Mouse (Mus musculus): ENCODE data around the gene Sirt3. TPM values are rescaled to one million over a fixed set of nuclear protein-coding genes. Genes with fewer than 3 reads are reported as not detected.

The Sirt3 gene
- polyA plus RNA-seq, 1 experiment from 2014 or later: 23.6 TPM

DNA sequence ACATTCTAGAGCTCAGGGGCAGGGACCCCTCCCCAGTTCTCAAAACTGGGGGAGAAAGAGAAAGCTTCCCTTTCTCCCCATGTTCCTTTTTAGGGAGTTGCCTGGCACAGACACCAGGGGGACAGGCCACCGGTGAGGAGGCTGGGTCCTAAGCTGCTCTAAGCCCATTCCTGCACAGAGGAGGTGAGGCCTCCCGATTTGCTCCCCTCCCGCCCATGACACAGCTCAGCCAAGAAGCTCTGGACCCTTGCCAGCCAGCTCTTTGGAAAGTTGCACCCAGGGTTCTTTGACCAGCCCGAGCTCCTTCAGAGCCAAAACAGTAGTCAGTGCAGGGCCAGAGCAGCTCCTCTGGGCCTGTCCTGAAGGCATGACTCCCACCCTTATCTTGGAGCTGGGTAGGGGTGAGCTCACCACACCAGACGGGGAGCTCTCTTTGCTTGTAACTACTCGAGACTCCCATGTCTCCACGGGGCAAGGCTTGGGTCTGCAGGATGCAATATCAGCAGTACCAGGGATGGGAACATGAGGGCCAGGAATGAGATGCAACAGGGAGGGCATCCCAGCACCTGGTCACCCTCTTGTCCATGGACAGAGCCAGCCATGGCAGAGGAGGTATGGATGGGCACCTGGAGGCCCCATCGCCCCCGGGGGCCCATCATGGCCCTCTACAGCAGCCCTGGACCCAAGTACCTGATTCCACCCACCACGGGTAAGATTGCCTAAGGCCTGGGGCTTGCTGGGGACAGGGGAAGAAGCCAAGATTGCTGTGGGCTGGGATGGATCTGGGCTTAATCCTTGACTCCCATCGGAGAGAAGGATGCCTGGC is 34.1 kb downstream of the Sirt3 start, which contains the start of gene Odf3:
Odf3 (plus strand) TSS at position 51 of the 826 bp plus-strand sequence.
- WGBS (ENCODE audit: insufficient replicate concordance): 53% methylated on average over 11 of the region's 11 CpGs

DNA sequence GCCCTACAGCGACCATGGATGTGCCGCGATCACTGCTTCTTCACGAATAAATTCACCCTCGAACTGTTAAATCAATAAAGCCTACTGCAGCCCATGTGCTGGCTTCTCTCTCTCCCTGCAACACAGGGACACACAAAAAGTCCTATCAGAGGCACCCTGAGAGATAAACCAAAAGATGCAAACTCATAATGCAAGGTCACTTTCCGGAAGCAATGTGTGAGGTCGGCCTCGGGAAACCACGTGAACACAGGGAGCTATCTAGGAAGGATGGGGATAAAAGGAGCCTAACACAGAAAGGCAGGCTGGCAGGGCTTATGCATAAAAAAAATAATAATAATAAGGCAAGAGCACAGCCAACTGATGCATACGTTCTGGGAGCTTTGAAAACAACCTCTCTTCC is 35.4 kb downstream of the Sirt3 start:
- Histone ChIP-seq H3K4me2 (ENCODE audit: low read depth, low read length) (no peak overlapping the region), H3K9ac (ENCODE audit: low read depth, low read length) (no peak overlapping the region), H3K36me3 (ENCODE audit: control insufficient read depth, insufficient read depth) (no peaks in the 10 kb centered on the region), H3K9me3 (replicated peaks; ENCODE audit: control insufficient read depth, low read length) (no peaks in the 10 kb centered on the region), H3K27ac (ENCODE audit: low read length) (no peak overlapping the region), H3K4me3 (ENCODE audit: low read depth, low read length) (no peak overlapping the region), H3K27me3 (ENCODE audit: control insufficient read depth, insufficient read depth, low read depth, low read length) (peaks cover 6% of the 10 kb centered on the region), H3K4me1 (ENCODE audit: control insufficient read depth, low read depth, low read length) (no peaks in the 10 kb centered on the region)
- WGBS (ENCODE audit: insufficient replicate concordance): 64% methylated on average over 10 of the region's 10 CpGs
- no peak for ATAC-seq (ENCODE audit: low read depth)

More for the DNA sequence above, 34.1 kb downstream of the Sirt3 start, which contains the start of gene Odf3:
- H3K27me3 ChIP-seq (ENCODE audit: control insufficient read depth, insufficient read depth, low read depth, low read length): peaks cover 5% of the 10 kb centered on the region
- H3K27ac ChIP-seq (ENCODE audit: low read length): no peak within 1 kb of the TSS
- peaks cover 7% of the 10 kb centered on the region; the same call in 1 of the 2 replicates for H3K36me3 ChIP-seq (ENCODE audit: control insufficient read depth, insufficient read depth)
- H3K9ac ChIP-seq (ENCODE audit: low read depth, low read length): no peak within 1 kb of the TSS; the same call in 1 of the 2 replicates
- ATAC-seq (ENCODE audit: low read depth): no peak
- H3K9me3 ChIP-seq (replicated peaks; ENCODE audit: control insufficient read depth, low read length): no peaks in the 10 kb centered on the region
- peaks cover 2% of the 10 kb centered on the region; the same call in 1 of the 2 replicates for H3K4me1 ChIP-seq (ENCODE audit: control insufficient read depth, low read depth, low read length)
- no peak within 1 kb of the TSS for H3K4me3 ChIP-seq (ENCODE audit: low read depth, low read length)
- no peak within 1 kb of the TSS for H3K4me2 ChIP-seq (ENCODE audit: low read depth, low read length)

DNA sequence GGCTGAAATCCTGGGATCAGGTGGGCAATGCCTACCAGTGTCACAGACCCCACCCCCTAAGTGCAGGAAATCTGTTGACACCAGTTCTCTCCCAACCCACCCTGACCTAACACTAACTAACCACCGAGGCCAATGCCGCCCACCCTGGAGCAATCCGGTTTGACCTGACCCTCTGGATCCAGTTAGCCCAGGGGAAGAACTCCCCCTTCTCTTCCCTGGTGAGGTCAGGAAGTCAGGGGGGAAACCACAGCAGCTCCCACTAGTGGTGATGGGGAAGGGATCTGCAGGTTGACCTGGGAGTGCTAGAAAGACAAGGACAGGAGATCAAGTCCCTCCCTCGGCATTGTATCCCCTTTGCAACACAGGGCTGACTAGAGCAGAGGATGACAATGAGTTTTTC is 36.4 kb downstream of the Sirt3 start:
- H3K36me3 ChIP-seq (ENCODE audit: control insufficient read depth, insufficient read depth): no peaks in the 10 kb centered on the region
- whole genome bisulfite sequencing (ENCODE audit: insufficient replicate concordance): 57% methylated on average over 4 of the region's 4 CpGs
- H3K9ac ChIP-seq (ENCODE audit: low read depth, low read length): no peak overlapping the region
- peaks cover 6% of the 10 kb centered on the region for H3K27me3 ChIP-seq (ENCODE audit: control insufficient read depth, insufficient read depth, low read depth, low read length)
- ATAC-seq (ENCODE audit: low read depth): no peak
- H3K4me3 ChIP-seq (ENCODE audit: low read depth, low read length): no peak overlapping the region
- H3K4me1 ChIP-seq (ENCODE audit: control insufficient read depth, low read depth, low read length): no peaks in the 10 kb centered on the region
- H3K27ac ChIP-seq (ENCODE audit: low read length): no peak overlapping the region
- H3K4me2 ChIP-seq (ENCODE audit: low read depth, low read length): no peak overlapping the region
- H3K9me3 ChIP-seq (replicated peaks; ENCODE audit: control insufficient read depth, low read length): no peaks in the 10 kb centered on the region

DNA sequence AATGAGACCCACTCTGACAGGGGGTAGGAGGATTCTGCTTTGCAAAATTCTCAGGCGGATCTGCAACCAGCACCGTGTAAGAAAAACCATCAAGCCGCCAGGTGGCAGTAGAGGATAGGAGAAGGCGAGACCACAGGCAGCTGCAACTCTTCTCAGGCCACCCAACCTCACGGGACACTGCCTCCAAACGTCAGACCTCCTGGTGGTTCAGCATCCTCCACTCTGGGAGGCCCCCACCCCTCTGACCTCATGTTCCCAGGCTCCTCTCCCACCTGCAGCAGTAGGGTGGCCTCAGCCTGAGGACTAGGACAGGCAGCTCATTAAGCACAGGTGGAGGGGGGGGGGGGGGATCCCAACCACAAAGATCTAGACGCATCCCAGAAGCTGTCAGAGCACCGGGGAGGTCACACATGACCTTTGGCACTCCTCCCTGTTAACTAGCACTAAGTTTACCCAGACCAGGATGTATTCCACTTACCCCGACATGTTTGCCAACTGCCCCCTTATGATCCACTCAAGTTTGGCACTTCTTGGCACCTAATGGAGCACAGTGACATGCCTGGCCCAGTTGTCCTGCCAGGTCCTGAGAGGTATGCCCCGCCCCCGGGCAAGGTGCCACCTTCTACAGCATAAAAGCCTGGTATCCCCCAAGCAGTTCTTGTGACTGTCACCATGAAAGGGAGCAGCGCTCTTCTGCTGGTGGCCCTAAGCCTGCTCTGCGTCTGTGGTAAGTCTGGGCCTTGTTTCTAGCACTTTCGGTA is 37.0 kb downstream of the Sirt3 start, which contains the start of gene Scgb1c1:
Scgb1c1 (plus strand) TSS at position 643 of the 761 bp plus-strand sequence.
- H3K27me3 ChIP-seq (ENCODE audit: control insufficient read depth, insufficient read depth, low read depth, low read length): peaks cover 6% of the 10 kb centered on the region
- H3K27ac ChIP-seq (ENCODE audit: low read length): no peak within 1 kb of the TSS
- H3K4me3 ChIP-seq (ENCODE audit: low read depth, low read length): no peak within 1 kb of the TSS
- no peak within 1 kb of the TSS for H3K4me2 ChIP-seq (ENCODE audit: low read depth, low read length)
- WGBS (ENCODE audit: insufficient replicate concordance): 29% methylated on average over 14 of the region's 14 CpGs
- H3K4me1 ChIP-seq (ENCODE audit: control insufficient read depth, low read depth, low read length): no peaks in the 10 kb centered on the region
- H3K9ac ChIP-seq (ENCODE audit: low read depth, low read length): no peak within 1 kb of the TSS
- H3K36me3 ChIP-seq (ENCODE audit: control insufficient read depth, insufficient read depth): no peaks in the 10 kb centered on the region
- ATAC-seq (ENCODE audit: low read depth): peak; percentile 62
- H3K9me3 ChIP-seq (replicated peaks; ENCODE audit: control insufficient read depth, low read length): no peaks in the 10 kb centered on the region

DNA sequence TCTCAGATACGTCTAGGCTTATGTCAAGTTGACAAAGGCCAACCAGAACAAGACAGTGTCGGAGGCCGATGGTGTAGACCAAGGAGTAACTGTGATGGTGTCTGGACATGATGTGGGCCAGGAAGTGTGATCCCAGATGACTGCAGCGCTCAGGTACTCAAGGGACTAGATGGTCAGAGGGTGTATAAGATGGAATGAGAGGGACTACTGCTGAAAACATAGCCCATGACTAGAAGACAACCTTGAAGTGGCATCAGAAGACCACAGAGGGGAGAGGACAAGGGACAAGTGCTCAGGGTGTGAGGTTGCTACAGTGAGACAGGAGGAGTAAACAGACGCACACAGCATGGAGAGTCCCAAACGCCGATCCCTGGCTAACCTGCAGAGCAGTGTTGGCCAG is 38.3 kb downstream of the Sirt3 start:
- ATAC-seq (ENCODE audit: low read depth): no peak
- 54% methylated on average over 7 of the region's 7 CpGs for WGBS (ENCODE audit: insufficient replicate concordance)

DNA sequence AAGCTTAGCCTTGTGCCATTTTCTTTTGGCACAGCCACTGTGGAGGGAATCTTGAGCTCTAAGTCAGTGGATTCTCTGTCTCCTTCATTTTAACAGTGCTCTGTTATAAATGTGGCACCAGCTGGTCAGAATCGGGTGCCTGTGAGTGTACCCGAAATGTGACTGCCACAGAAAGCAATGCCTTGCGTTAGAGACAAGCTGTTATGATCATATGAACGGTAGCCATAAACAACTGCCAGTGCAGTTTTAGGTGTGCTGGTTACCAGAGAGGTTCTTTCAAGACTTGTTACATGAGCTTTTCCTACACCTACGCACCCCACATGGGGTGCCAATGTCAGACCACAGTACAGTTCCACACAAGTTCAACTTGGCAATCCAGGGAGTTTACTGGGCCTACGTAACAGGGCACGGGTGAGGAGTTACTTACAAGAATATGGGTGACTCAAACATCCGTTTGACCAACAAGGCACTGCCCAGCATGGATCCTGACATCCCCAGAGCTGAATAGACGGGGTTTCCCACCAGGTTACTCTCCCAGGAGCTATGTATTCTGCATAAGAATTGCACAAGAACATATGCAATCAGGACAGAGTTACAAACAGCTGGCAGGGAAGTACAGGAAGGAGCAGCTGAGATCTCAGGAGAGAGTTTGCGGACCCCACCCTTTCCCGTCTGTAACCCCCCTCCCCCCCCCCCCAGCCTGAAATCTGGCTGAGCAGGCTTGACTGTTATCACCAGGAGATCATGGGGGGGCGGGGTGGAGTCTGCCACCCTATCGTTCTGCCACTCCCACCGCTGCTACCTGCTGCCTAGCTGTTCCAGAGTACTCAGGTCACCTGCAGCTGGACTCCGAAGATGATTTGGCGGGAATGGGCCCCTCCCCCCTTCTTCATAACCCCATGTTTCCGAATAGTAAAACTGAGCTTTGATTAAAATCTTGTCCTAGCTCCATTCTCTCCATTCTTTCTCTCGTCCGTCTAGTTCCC is 41.1 kb downstream of the Sirt3 start:
- H3K4me3 ChIP-seq (ENCODE audit: low read depth, low read length): no peak overlapping the region
- H3K36me3 ChIP-seq (ENCODE audit: control insufficient read depth, insufficient read depth): no peaks in the 10 kb centered on the region
- peaks cover 6% of the 10 kb centered on the region for H3K27me3 ChIP-seq (ENCODE audit: control insufficient read depth, insufficient read depth, low read depth, low read length)
- H3K4me2 ChIP-seq (ENCODE audit: low read depth, low read length): no peak overlapping the region
- H3K9ac ChIP-seq (ENCODE audit: low read depth, low read length): no peak overlapping the region
- WGBS (ENCODE audit: insufficient replicate concordance): 32% methylated on average over 19 of the region's 19 CpGs
- H3K4me1 ChIP-seq (ENCODE audit: control insufficient read depth, low read depth, low read length): no peaks in the 10 kb centered on the region
- H3K27ac ChIP-seq (ENCODE audit: low read length): no peak overlapping the region
- no peak for ATAC-seq (ENCODE audit: low read depth)
- H3K9me3 ChIP-seq (replicated peaks; ENCODE audit: control insufficient read depth, low read length): no peaks in the 10 kb centered on the region

More for the DNA sequence above, 38.3 kb downstream of the Sirt3 start:
- H3K4me1 ChIP-seq (ENCODE audit: control insufficient read depth, low read depth, low read length): no peaks in the 10 kb centered on the region
- H3K9ac ChIP-seq (ENCODE audit: low read depth, low read length): no peak overlapping the region
- H3K36me3 ChIP-seq (ENCODE audit: control insufficient read depth, insufficient read depth): no peaks in the 10 kb centered on the region
- H3K9me3 ChIP-seq (replicated peaks; ENCODE audit: control insufficient read depth, low read length): no peaks in the 10 kb centered on the region
- H3K4me3 ChIP-seq (ENCODE audit: low read depth, low read length): no peak overlapping the region
- no peak overlapping the region for H3K27ac ChIP-seq (ENCODE audit: low read length)
- no peak overlapping the region for H3K4me2 ChIP-seq (ENCODE audit: low read depth, low read length)
- H3K27me3 ChIP-seq (ENCODE audit: control insufficient read depth, insufficient read depth, low read depth, low read length): peaks cover 6% of the 10 kb centered on the region

DNA sequence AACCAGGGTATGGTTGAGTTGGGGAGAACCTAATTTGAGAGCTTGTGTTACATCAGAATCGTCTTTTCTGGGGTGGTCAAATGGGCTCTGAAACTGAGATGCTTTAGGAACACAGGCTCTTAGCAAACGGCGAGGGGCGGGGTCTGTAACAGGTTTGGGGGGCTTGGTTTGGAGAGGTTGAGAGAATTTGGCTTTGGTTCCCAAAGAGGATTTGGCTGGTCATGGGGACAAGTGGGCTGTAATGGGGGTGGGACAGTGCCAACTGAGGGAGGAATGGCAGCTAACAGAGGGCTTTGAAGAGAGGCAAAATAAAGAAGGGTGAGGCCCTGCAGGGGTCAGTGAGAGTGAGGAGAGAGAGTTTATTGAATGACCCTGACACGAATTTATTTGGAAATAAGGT is 42.6 kb downstream of the Sirt3 start:
- Histone ChIP-seq H3K36me3 (ENCODE audit: control insufficient read depth, insufficient read depth) (no peaks in the 10 kb centered on the region), H3K27me3 (ENCODE audit: control insufficient read depth, insufficient read depth, low read depth, low read length) (peaks cover 6% of the 10 kb centered on the region), H3K9ac (ENCODE audit: low read depth, low read length) (no peak overlapping the region), H3K9me3 (replicated peaks; ENCODE audit: control insufficient read depth, low read length) (no peaks in the 10 kb centered on the region), H3K4me2 (ENCODE audit: low read depth, low read length) (no peak overlapping the region), H3K4me1 (ENCODE audit: control insufficient read depth, low read depth, low read length) (no peaks in the 10 kb centered on the region; the same call in 1 of the 2 replicates), H3K27ac (ENCODE audit: low read length) (no peak overlapping the region), H3K4me3 (ENCODE audit: low read depth, low read length) (no peak overlapping the region)
- ATAC-seq (ENCODE audit: low read depth): no peak
- 48% methylated on average over 5 of the region's 5 CpGs for WGBS (ENCODE audit: insufficient replicate concordance)
